Mouse (Mus musculus) embryo, embryonic 9.5 days (tissue): Measurements from ENCODE around the gene Setd7.

ENCODE experiments used
- DNase-seq: peaks from one replicate; pipeline ENCODE4 v3.0.0-alpha.2; 2017; ENCODE audit errors: extremely low spot score

Setd7 gene

GRCm38 (mm10) chr3:51475706-51476105 lies 85.0 kb downstream of the Setd7 start:
- no peak for DNase-seq

- DNase-seq = no peak
Observed at GRCm38 (mm10) chr3:51468530-51468929, 92.1 kb downstream of the Setd7 start.
